Mouse (Mus musculus) liver, adult 2 months (tissue): Measurements from ENCODE around the gene Steap4.

ENCODE experiments used
- CTCF ChIP-seq: fragments of 200-500 bp; IDR thresholded peaks from 2 replicates; pipeline ENCODE4 v1.5.1; 2011; ENCODE audit warnings: low read depth, low read length, control low read depth
- POLR2A ChIP-seq: fragments of 200-500 bp; IDR thresholded peaks from 2 replicates; pipeline ENCODE4 v1.6.1; 2011; ENCODE audit warnings: low read length, control low read depth; ENCODE audit not compliant: insufficient read depth; ENCODE audit errors: extremely low read depth

GRCm38 (mm10) chr5:7922751-7923150 is 37.5 kb upstream of the Steap4 start:
- no peak for TF ChIP-seq POLR2A
- TF ChIP-seq CTCF, result no peak
